Mouse (Mus musculus) skeletal muscle tissue, adult 2 months (tissue): ENCODE measurements around the gene Dnmbp.

Source experiments
- DNase-seq: peaks from one replicate; pipeline ENCODE4 v3.0.0-alpha.2; 2012; ENCODE audit warnings: low read depth, low spot score

Gene Dnmbp

DNA sequence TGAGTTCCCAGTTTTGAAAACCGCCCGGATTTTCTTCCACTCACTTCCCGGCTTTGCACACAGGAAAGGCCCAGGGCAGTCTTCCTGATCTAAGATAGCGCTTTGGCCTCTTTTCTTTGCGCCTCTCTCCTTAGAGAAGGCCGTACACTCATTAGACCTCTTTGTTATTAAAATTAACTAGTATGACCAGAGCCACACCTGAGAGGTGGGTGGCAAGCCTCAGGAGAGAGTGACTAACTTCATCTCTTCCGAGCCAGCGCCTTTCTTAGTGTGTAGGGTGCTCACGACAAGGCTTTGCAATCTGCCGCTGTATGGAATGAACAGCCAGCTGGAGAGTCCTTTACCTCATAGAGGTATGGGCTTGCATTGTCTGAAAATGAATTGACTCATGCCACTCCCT is 136.1 kb downstream of the Dnmbp start:
- no peak for DNase-seq

GRCm38 (mm10) chr19:43801427-43802051 is 138.5 kb downstream of the Dnmbp start:
- no peak for DNase-seq

DNA sequence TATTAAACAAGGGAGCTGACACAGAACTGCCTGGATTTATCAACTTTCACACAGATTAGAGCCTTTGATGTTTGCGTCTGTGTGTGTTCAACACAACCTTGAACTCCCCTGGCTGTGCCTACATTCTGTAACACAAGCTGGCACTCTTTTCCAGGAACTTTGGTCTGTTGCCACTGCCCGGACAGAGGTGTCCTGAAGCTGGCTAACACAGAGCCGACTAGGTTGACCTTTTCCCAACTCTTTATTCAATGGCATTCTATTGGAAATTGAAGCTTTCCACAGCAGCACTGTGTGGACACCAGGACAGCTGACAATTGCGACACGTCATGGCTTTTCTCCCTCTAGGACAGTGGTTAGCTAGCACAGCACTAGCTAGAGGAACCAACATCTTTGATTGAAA is 142.8 kb downstream of the Dnmbp start:
- DNase-seq: peak; percentile 3
